Mouse (Mus musculus): Measurements from ENCODE around the gene Ndufa5.

DNA sequence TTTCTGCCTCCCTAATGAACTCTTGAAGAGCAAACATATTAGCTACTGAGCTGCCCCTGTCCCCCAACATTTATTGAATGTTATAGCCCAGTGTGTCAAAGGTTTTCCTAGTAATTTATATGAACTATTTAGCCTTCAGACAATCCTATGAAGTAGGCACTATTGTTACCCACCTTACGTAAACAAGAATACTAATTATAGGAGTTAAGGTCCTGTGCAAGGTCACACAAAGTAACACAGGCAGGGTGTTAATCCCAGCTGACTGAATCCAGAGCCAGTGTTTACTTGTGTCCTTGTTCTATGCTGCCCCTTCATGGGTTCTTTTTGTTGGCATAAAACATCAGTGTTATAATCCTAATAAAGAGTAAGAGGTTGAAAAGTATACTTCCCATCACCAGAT is 41.9 kb upstream of the Ndufa5 start:
- no peak for TF ChIP-seq POLR2A (IDR thresholded peaks at IDR 0.05; ENCODE audit: low read depth, low read length)
- TF ChIP-seq CTCF (conservative IDR thresholded peaks at IDR 0.05; ENCODE audit: insufficient read depth, insufficient read length, low read depth, low read length): no peak
